Mouse (Mus musculus) heart, embryonic 15.5 days (tissue): Measurements from ENCODE around the gene Cars2. TPM values are rescaled to one million over a fixed set of nuclear protein-coding genes. Genes with fewer than 3 reads are reported as not detected.

ENCODE experiments used
- ATAC-seq: fragments of 200-750 bp; cut with Nextera tagmentation; replicated peaks from 2 replicates; pipeline ENCODE4 v1.8.0; 2017; ENCODE audit warnings: low read depth, moderate TSS enrichment; ENCODE audit not compliant: insufficient number of reproducible peaks, insufficient read depth, low FRiP score
- H3K27ac ChIP-seq: fragments of 300-500 bp; sonication (generic); 2 replicates; pipeline ENCODE4 v1.5.1; 2015; ENCODE audit warnings: mild to moderate bottlenecking, inconsistent platforms
- H3K27me3 ChIP-seq: fragments of 300-500 bp; sonication (generic); 2 replicates; pipeline ENCODE4 v1.6.1; 2015; ENCODE audit warnings: inconsistent platforms
- H3K36me3 ChIP-seq: fragments of 300-500 bp; sonication (generic); 2 replicates; pipeline ENCODE4 v1.6.1; 2015; ENCODE audit warnings: mild to moderate bottlenecking, inconsistent platforms
- H3K4me1 ChIP-seq: fragments of 300-500 bp; sonication (generic); replicated peaks from 2 replicates; pipeline ENCODE4 v1.6.1; 2015; ENCODE audit warnings: inconsistent platforms
- H3K4me2 ChIP-seq: fragments of 300-500 bp; sonication (generic); 2 replicates; pipeline ENCODE4 v1.6.1; 2015; ENCODE audit warnings: inconsistent platforms, mild to moderate bottlenecking, moderate library complexity
- H3K4me3 ChIP-seq: fragments of 300-500 bp; sonication (generic); 2 replicates; pipeline ENCODE4 v1.5.1; 2015; ENCODE audit warnings: mild to moderate bottlenecking, inconsistent platforms
- H3K9ac ChIP-seq: fragments of 300-500 bp; sonication (generic); 2 replicates; pipeline ENCODE4 v1.6.1; 2015; ENCODE audit warnings: mild to moderate bottlenecking, inconsistent platforms
- H3K9me3 ChIP-seq: fragments of 300-500 bp; sonication (generic); replicated peaks from 2 replicates; pipeline ENCODE4 v1.6.1; 2016; ENCODE audit warnings: inconsistent platforms
- WGBS: fragments of 180-500 bp; shearing (Covaris S2); methylation state at CpG from one replicate; pipeline ENCODE4 v1.1.7; 2015; ENCODE audit warnings: mixed read lengths; 5-methylcytosine and 5-hydroxymethylcytosine counted together
- polyA plus RNA-seq: library from polyadenylated mRNA; unstranded; fragments of >200 nt; fragmentation: Nextera tagmentation; extraction: Ambion mirVana; gene quantifications from 2 replicates; pipeline ENCODE4 v1.2.1, GENCODE M21; 2015

Gene Cars2
- 26.2 and 30.9 TPM in 2 replicates for polyA plus RNA-seq

- Histone ChIP-seq H3K27me3 (no peaks in the 10 kb centered on the region), H3K27ac (peak within 1 kb of the TSS; percentile 95), H3K4me1 (peaks cover 25% of the 10 kb centered on the region), H3K4me3 (peak within 1 kb of the TSS; percentile 83), H3K4me2 (peak within 1 kb of the TSS; percentile 80), H3K36me3 (0 out of 2 replicates have a peak, but pooled peaks cover 7% of the 10 kb centered on the region), H3K9ac (peak within 1 kb of the TSS; percentile 92), H3K9me3 (no peaks in the 10 kb centered on the region)
- WGBS, result under 1% methylated on average over 53 of the region's 53 CpGs
- ATAC-seq, result peak; percentile 74
Measured at GRCm38 (mm10) chr8:11550281-11550948, at the start of gene Cars2. TSS of gene Cars2 (minus strand) at chr8:11550783.

DNA sequence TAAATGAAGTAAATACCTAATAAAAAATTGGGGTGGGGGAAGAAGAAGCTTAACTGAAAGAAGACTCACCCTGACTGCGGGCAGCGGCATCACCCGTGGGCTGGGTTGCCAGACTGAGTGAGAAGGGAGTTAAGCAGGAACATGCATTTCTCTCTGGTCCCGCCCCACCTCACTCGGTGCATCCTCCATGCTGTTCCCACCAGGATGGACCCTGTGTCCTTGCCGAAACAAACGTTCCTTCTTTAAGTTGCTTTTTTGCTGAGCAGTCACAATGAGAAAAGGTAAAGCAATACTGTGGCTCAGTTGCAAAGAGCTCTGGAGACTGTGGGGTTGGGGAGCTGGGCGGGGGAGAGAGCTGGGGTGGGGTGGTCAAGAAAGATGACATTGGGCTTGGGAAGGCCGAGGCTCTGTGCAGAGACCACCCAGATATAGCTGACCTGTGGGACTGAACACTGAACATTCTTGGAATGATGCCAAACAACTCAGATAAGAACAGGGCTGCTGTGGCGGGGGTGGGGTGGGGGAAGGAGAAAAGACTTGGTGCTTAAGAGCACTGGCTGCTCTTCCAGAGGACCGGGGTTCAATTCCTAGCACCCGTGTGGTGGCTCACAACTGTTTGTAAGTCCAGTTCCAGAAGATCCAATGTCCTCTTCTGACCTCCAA, 42.8 kb upstream of the Cars2 start:
- Histone ChIP-seq H3K27ac (0 out of 2 replicates have a peak overlapping the region, but pooled peaks have one; percentile 16), H3K4me2 (no peak overlapping the region), H3K9me3 (no peaks in the 10 kb centered on the region), H3K36me3 (no peaks in the 10 kb centered on the region), H3K4me3 (no peak overlapping the region), H3K4me1 (peaks cover 17% of the 10 kb centered on the region), H3K9ac (no peak overlapping the region), H3K27me3 (no peaks in the 10 kb centered on the region)
- peak; percentile 71; the same call in 1 of the 2 replicates for ATAC-seq
- 38% methylated on average over 12 of the region's 12 CpGs for WGBS

GRCm38 (mm10) chr8:11592296-11592695, 41.7 kb upstream of the Cars2 start:
- no peak overlapping the region; the same call in 1 of the 2 replicates for H3K4me2 ChIP-seq
- H3K4me1 ChIP-seq, result peaks cover 17% of the 10 kb centered on the region
- no peak overlapping the region for H3K9ac ChIP-seq
- H3K36me3 ChIP-seq, result no peaks in the 10 kb centered on the region
- H3K9me3 ChIP-seq, result no peaks in the 10 kb centered on the region
- no peak for ATAC-seq
- H3K27ac ChIP-seq, result no peak overlapping the region
- no peak overlapping the region for H3K4me3 ChIP-seq
- H3K27me3 ChIP-seq, result no peaks in the 10 kb centered on the region
- 35% methylated on average over 13 of the region's 13 CpGs for WGBS

GRCm38 (mm10) chr8:11591837-11592236, 41.3 kb upstream of the Cars2 start:
- Histone ChIP-seq H3K4me3 (no peak overlapping the region), H3K4me2 (no peak overlapping the region), H3K9ac (no peak overlapping the region), H3K27ac (no peak overlapping the region), H3K36me3 (no peaks in the 10 kb centered on the region), H3K4me1 (peaks cover 17% of the 10 kb centered on the region), H3K9me3 (no peaks in the 10 kb centered on the region), H3K27me3 (no peaks in the 10 kb centered on the region)
- 77% methylated on average over 4 of the region's 4 CpGs for WGBS
- no peak for ATAC-seq

DNA sequence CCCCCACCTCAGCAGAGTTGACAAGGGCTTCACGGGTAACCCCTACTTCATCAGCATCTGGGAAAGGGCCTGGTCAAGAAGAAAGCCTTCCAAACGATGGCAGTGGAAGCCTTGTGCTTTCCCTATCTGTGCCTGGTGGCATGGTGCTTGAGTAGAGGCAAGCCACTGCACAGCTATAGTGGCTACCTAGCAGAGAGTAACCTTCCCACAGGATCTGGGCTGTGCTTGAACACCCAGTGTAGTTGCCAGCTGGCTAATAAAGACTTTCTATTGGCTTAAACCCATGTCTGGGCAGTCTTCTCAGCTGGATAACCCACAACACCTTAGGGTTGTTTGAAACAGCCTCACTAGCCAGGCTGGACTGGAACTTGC, 35.8 kb upstream of the Cars2 start:
- no peaks in the 10 kb centered on the region for H3K9me3 ChIP-seq
- H3K4me3 ChIP-seq, result no peak overlapping the region
- H3K4me2 ChIP-seq, result no peak overlapping the region
- H3K27me3 ChIP-seq, result no peaks in the 10 kb centered on the region
- WGBS, result 51% methylated on average over 2 of the region's 2 CpGs
- ATAC-seq, result no peak
- no peak overlapping the region for H3K9ac ChIP-seq
- no peaks in the 10 kb centered on the region for H3K36me3 ChIP-seq
- H3K27ac ChIP-seq, result peak overlapping the region; percentile 71; the same call in 1 of the 2 replicates
- no peaks in the 10 kb centered on the region for H3K4me1 ChIP-seq

- Histone ChIP-seq H3K9me3 (no peaks in the 10 kb centered on the region), H3K36me3 (no peaks in the 10 kb centered on the region), H3K4me2 (no peak overlapping the region), H3K27ac (peak overlapping the region; percentile 71), H3K9ac (no peak overlapping the region), H3K27me3 (no peaks in the 10 kb centered on the region), H3K4me1 (no peaks in the 10 kb centered on the region), H3K4me3 (no peak overlapping the region)
- ATAC-seq, result peak; percentile 31; the same call in 1 of the 2 replicates
- 64% methylated on average over 21 of the region's 21 CpGs for WGBS
Measured at GRCm38 (mm10) chr8:11585513-11586373, 35.2 kb upstream of the Cars2 start.

GRCm38 (mm10) chr8:11575604-11576384, 25.2 kb upstream of the Cars2 start:
- no peak overlapping the region for H3K4me3 ChIP-seq
- no peak overlapping the region for H3K27ac ChIP-seq
- WGBS, result 63% methylated on average over 16 of the region's 16 CpGs
- no peak overlapping the region for H3K9ac ChIP-seq
- H3K27me3 ChIP-seq, result no peaks in the 10 kb centered on the region
- H3K36me3 ChIP-seq, result no peaks in the 10 kb centered on the region
- H3K4me1 ChIP-seq, result peaks cover 9% of the 10 kb centered on the region; the same call in 1 of the 2 replicates
- no peak overlapping the region for H3K4me2 ChIP-seq
- no peaks in the 10 kb centered on the region for H3K9me3 ChIP-seq
- ATAC-seq, result no peak

DNA sequence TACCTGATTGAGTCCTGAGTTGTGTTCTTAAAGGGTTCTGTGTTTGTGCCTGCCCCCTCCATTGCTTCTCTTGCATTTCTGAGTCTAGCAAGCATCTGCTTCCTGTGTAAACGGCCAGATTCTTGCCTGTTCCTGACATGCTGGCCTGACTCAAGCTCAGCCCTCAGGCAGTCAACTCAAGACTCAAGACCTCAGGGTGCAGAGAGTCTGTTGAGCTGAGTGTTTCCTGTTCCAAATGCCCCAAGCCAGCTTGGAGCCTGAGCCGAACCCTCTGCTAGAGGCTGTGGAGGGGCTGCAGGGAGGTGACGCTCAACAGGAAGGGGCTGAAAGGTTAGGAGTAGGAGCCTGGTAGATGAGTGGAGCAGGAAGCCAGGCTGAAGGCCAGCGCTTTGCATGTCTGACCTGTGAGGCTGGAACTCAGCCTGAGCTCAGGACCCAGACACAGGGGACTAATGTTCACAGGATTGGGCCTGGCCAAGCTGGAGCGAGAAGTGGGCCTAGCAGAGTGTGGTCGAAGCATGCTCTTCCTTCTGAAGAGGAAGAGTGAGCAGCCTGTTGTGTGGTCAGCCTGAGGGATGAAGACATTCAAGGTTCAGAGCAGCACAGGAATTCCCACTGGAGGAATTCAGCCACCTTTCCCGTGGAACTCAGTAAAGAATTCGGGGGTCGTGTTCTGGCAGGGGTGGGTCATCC, 24.5 kb upstream of the Cars2 start:
- Histone ChIP-seq H3K36me3 (no peaks in the 10 kb centered on the region), H3K4me1 (peaks cover 9% of the 10 kb centered on the region; the same call in 1 of the 2 replicates), H3K27me3 (no peaks in the 10 kb centered on the region), H3K9me3 (no peaks in the 10 kb centered on the region), H3K9ac (no peak overlapping the region), H3K4me2 (no peak overlapping the region), H3K4me3 (no peak overlapping the region), H3K27ac (peak overlapping the region; percentile 19; the same call in 1 of the 2 replicates)
- ATAC-seq, result no peak
- WGBS, result 59% methylated on average over 9 of the region's 9 CpGs

- H3K36me3 ChIP-seq, result peaks cover 3% of the 10 kb centered on the region; the same call in 1 of the 2 replicates
- no peaks in the 10 kb centered on the region for H3K27me3 ChIP-seq
- WGBS, result 68% methylated on average over 6 of the region's 6 CpGs
- H3K4me2 ChIP-seq, result no peak overlapping the region
- no peak for ATAC-seq
- peaks cover 9% of the 10 kb centered on the region; the same call in 1 of the 2 replicates for H3K4me1 ChIP-seq
- H3K9me3 ChIP-seq, result no peaks in the 10 kb centered on the region
- H3K27ac ChIP-seq, result no peak overlapping the region
- no peak overlapping the region for H3K9ac ChIP-seq
- H3K4me3 ChIP-seq, result no peak overlapping the region
Measured at GRCm38 (mm10) chr8:11572428-11572827, 21.8 kb upstream of the Cars2 start.

DNA sequence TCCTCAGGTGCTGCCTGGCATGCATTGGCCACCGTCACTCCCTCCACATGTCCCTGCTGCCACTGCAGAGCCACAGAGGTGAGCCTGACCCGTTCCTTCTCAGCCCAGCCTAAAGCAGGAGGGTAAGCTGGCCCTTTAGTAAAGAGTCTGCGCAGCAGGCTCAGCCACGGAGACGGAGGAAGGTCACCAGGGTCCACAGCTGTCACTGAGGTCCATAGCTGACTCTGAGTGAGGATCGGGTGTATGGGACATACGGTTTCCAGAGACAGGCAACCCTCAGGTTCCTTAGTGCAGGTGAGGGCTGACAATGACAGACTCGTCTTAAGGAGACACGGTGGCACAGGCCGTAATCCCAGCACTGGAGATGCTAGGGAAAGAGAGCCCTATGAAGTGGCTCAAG, 21.4 kb upstream of the Cars2 start:
- no peaks in the 10 kb centered on the region for H3K27me3 ChIP-seq
- H3K9me3 ChIP-seq, result no peaks in the 10 kb centered on the region
- H3K4me1 ChIP-seq, result peaks cover 9% of the 10 kb centered on the region; the same call in 1 of the 2 replicates
- WGBS, result 83% methylated on average over 10 of the region's 10 CpGs
- no peak for ATAC-seq
- no peak overlapping the region for H3K27ac ChIP-seq
- no peak overlapping the region for H3K4me3 ChIP-seq
- peaks cover 5% of the 10 kb centered on the region; the same call in 1 of the 2 replicates for H3K36me3 ChIP-seq
- no peak overlapping the region for H3K9ac ChIP-seq
- H3K4me2 ChIP-seq, result no peak overlapping the region
